8 mouse cellular contexts compared by ENCODE assay signal in genomic region chr11:60176975-60177657, GRCm38 (mm10). TPM values are rescaled to one million over a fixed set of nuclear protein-coding genes. Genes with fewer than 3 reads are reported as not detected.
A peak's percentile ranks its signal among the peaks of the same experiment; 100 is the strongest.
DNase-seq lines count a peak whose midpoint lies in the region; ATAC-seq and TF ChIP-seq lines count a peak whose summit lies in the region.

No protein-coding gene starts in this region.

- H3K4me2 ChIP-seq in intestine, embryonic 15.5 days (replicated peaks) = peak overlapping the region; percentile 98
- H3K4me2 ChIP-seq in midbrain, embryonic 13.5 days (replicated peaks) = peak overlapping the region; percentile 99

- peak overlapping the region; percentile 77 for H3K27ac ChIP-seq in cerebellum, adult 2 months (ENCODE audit: insufficient read depth, low read length)
- H3K27ac ChIP-seq in intestine, embryonic 15.5 days = peak overlapping the region; percentile 87
- H3K27ac ChIP-seq in midbrain, embryonic 13.5 days = peak overlapping the region; percentile 99

- no peaks in the 10 kb centered on the region for H3K9me3 ChIP-seq in intestine, embryonic 15.5 days
- no peaks in the 10 kb centered on the region for H3K9me3 ChIP-seq in midbrain, embryonic 13.5 days

- DNase-seq in adrenal gland, postnatal 10 days = peak; percentile 54
- no peak for DNase-seq in adrenal gland, postnatal 36 days
- DNase-seq in cerebellum, adult 2 months = peak; percentile 68 to 70
- peak; percentile 69 for DNase-seq in left cerebral cortex, postnatal 36 days (ENCODE audit: low spot score in 2 of 2)
- DNase-seq in telencephalon, adult 2 months (ENCODE audit: low read depth, low spot score) = peak; percentile 70

- H3K27me3 ChIP-seq in cerebellum, adult 2 months (ENCODE audit: control insufficient read depth, insufficient read depth, low read length) = no peaks in the 10 kb centered on the region
- H3K27me3 ChIP-seq in intestine, embryonic 15.5 days (replicated peaks) = no peaks in the 10 kb centered on the region
- no peaks in the 10 kb centered on the region for H3K27me3 ChIP-seq in midbrain, embryonic 13.5 days

- intact Hi-C loops in left cerebral cortex, postnatal 36 days (cut with DNase I) = loop anchor here (1.0 kb wide), 1 partner anchor 72 kb away; the partner anchor contains the start of gene Rai1

- no peak for TF ChIP-seq POLR2A in cerebellum, adult 2 months (IDR thresholded peaks at IDR 0.05; ENCODE audit: borderline replicate concordance, insufficient read depth, low read length)

- H3K36me3 ChIP-seq in intestine, embryonic 15.5 days = no peaks in the 10 kb centered on the region
- no peaks in the 10 kb centered on the region for H3K36me3 ChIP-seq in midbrain, embryonic 13.5 days

- no peak for TF ChIP-seq CTCF in cerebellum, adult 2 months (IDR thresholded peaks at IDR 0.05; ENCODE audit: borderline replicate concordance, insufficient read depth, low read depth, low read length)

- 4% methylated on average over 42 of the region's 42 CpGs for WGBS in cerebellum, adult 2 months
- 3% methylated on average over 42 of the region's 42 CpGs for WGBS in intestine, embryonic 15.5 days
- under 1% methylated on average over 42 of the region's 42 CpGs for WGBS in midbrain, embryonic 13.5 days

- peak overlapping the region; percentile 66 for H3K9ac ChIP-seq in intestine, embryonic 15.5 days
- H3K9ac ChIP-seq in midbrain, embryonic 13.5 days (replicated peaks) = peak overlapping the region; percentile 93

- peak; percentile 12 for ATAC-seq in frontal cortex, adult (ENCODE audit: low TSS enrichment)
- peak; percentile 7 for ATAC-seq in intestine, embryonic 15.5 days
- ATAC-seq in midbrain, embryonic 13.5 days = peak; percentile 77

- peaks cover 43% of the 10 kb centered on the region for H3K4me1 ChIP-seq in cerebellum, adult 2 months (ENCODE audit: control insufficient read depth, insufficient read depth, low read length)
- peaks cover 80% of the 10 kb centered on the region for H3K4me1 ChIP-seq in intestine, embryonic 15.5 days (replicated peaks)
- H3K4me1 ChIP-seq in midbrain, embryonic 13.5 days (replicated peaks) = peaks cover 87% of the 10 kb centered on the region

- peak overlapping the region; percentile 97 for H3K4me3 ChIP-seq in cerebellum, adult 2 months (replicated peaks; ENCODE audit: insufficient read depth, low read depth, low read length)
- H3K4me3 ChIP-seq in intestine, embryonic 15.5 days (replicated peaks) = peak overlapping the region; percentile 60
- H3K4me3 ChIP-seq in midbrain, embryonic 13.5 days (replicated peaks) = peak overlapping the region; percentile 70

RNA-seq across cellular contexts. Expression of gene Srebf1, which starts 45.3 kb away (rescaled TPM):
- 100 to 1,000 TPM; 126 to 185 TPM for total RNA-seq in adrenal gland, postnatal 10 days (2021)
- total RNA-seq in adrenal gland, postnatal 36 days (2021) = 100 to 1,000 TPM; 160 to 181 TPM
- 56.1 and 66.3 TPM in 2 replicates for polyA plus RNA-seq in cerebellum, adult 2 months (2012; rRNA removed)
- polyA plus RNA-seq in intestine, embryonic 15.5 days (2015; fragmentation: Nextera tagmentation; extraction: Ambion mirVana) = 89.5 and 108 TPM in 2 replicates
- total RNA-seq in left cerebral cortex, postnatal 36 days (2021) = 10 to 100 TPM; 48.2 to 63.2 TPM
- 38.5 and 46.0 TPM in 2 replicates for polyA plus RNA-seq in midbrain, embryonic 13.5 days (2015; fragmentation: Nextera tagmentation; extraction: Ambion mirVana)

Comparison
In these comparisons a context has a peak if more than half of its experiments do, and no peak if none do; other contexts are left out.
1. DNase-seq: peak in adrenal gland, postnatal 10 days (single experiment), cerebellum, adult 2 months (2 of 2), left cerebral cortex, postnatal 36 days (2 of 2) and telencephalon, adult 2 months (single experiment); none in adrenal gland, postnatal 36 days (0 of 2).
2. ATAC-seq: peak in every context shown above with its lines; median percentile 77 in midbrain, embryonic 13.5 days; 12 in frontal cortex, adult; 7 in intestine, embryonic 15.5 days.
3. Peak in every context shown above with its lines, with median percentiles within 50 percentile points of each other: H3K27ac ChIP-seq and H3K4me3 ChIP-seq.